Mouse (Mus musculus) ES-E14 (cell line): ENCODE data around the gene Adh1.

Experiments
- CHD2 ChIP-seq: IDR thresholded peaks from 2 replicates; pipeline ENCODE4 v1.6.1; 2014; ENCODE audit warnings: mild to moderate bottlenecking, low read depth, low read length, inconsistent platforms
- HCFC1 ChIP-seq: IDR thresholded peaks from 2 replicates; pipeline ENCODE4 v1.6.1; 2012; ENCODE audit warnings: low read length, inconsistent platforms, borderline replicate concordance; ENCODE audit not compliant: insufficient read depth

DNA sequence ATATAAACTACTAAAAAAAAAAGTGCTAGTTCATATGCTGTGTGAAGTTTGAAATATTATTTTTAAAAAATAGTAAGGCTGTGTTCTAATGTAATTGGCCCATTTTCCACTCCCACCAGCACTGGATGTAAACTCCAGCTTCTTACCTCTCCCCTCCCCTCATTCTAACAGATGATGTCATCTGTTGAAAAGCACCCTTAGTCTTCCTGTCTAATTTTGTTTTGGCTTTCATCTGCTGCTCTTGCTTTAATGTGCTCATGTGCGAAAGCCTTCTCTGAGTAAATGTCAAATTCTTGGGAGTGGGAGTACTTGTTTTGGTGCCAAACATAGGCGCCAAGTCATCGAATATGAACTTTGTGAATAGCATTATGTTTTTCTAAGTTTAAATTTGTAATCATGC is 3.9 kb downstream of the Adh1 start:
- TF ChIP-seq CHD2 (no peak), HCFC1 (no peak)
